Mouse (Mus musculus) stomach, embryonic 16.5 days (tissue): ENCODE results near the gene Gucd1. TPM values are rescaled to one million over a fixed set of nuclear protein-coding genes. Genes with fewer than 3 reads are reported as not detected.
A peak's percentile ranks its signal among the peaks of the same experiment; 100 is the strongest.
"Not testable (repeated sequence)": the region's sequence is repeated elsewhere in the genome, so short reads cannot be mapped to it uniquely, and the experiment has no call there.

ENCODE experiments used
- ATAC-seq: fragments of 200-750 bp; cut with Nextera tagmentation; 2 replicates; pipeline ENCODE4 v1.8.0; 2017; ENCODE audit warnings: moderate number of reproducible peaks, moderate TSS enrichment; ENCODE audit not compliant: insufficient read depth, low FRiP score
- H3K27ac ChIP-seq: fragments of 300-500 bp; sonication (generic); 2 replicates; pipeline ENCODE4 v1.5.1; 2014; ENCODE audit warnings: low read length
- H3K27me3 ChIP-seq: fragments of 300-500 bp; sonication (generic); 2 replicates; pipeline ENCODE4 v1.6.1; 2014; ENCODE audit warnings: low read length, control low read depth, mixed read lengths; ENCODE audit not compliant: control insufficient read depth, insufficient read depth
- H3K36me3 ChIP-seq: fragments of 300-500 bp; sonication (generic); 2 replicates; pipeline ENCODE4 v1.6.1; 2014; ENCODE audit warnings: low read length; ENCODE audit not compliant: control insufficient read depth, insufficient read depth
- H3K4me1 ChIP-seq: fragments of 300-500 bp; sonication (generic); 2 replicates; pipeline ENCODE4 v1.6.1; 2014; ENCODE audit warnings: low read length, control low read depth, mixed read lengths; ENCODE audit not compliant: control insufficient read depth, insufficient read depth
- H3K4me2 ChIP-seq: fragments of 300-500 bp; sonication (generic); 2 replicates; pipeline ENCODE4 v1.6.1; 2014; ENCODE audit warnings: low read depth, low read length, mixed read lengths
- H3K4me3 ChIP-seq: fragments of 300-500 bp; sonication (generic); replicated peaks from 2 replicates; pipeline ENCODE4 v1.5.1; 2014; ENCODE audit warnings: mild to moderate bottlenecking, low read length
- H3K9ac ChIP-seq: fragments of 300-500 bp; sonication (generic); 2 replicates; pipeline ENCODE4 v1.6.1; 2014; ENCODE audit warnings: low read length
- H3K9me3 ChIP-seq: fragments of 300-500 bp; sonication (generic); replicated peaks from 2 replicates; pipeline ENCODE4 v1.6.1; 2016; ENCODE audit warnings: low read length, control low read depth; ENCODE audit not compliant: control insufficient read depth
- WGBS: fragments of 180-500 bp; shearing (Covaris S2); extraction: QIAGEN DNeasy Blood & Tissue Kit; methylation state at CpG from one replicate; pipeline ENCODE4 v1.1.7; 2014; 5-methylcytosine and 5-hydroxymethylcytosine counted together
- polyA plus RNA-seq: library from polyadenylated mRNA; unstranded; fragments of >200 nt; fragmentation: Nextera tagmentation; extraction: Ambion mirVana; gene quantifications from 2 replicates; pipeline ENCODE4 v1.2.1, GENCODE M21; 2015

Gucd1 gene
- polyA plus RNA-seq, 1 experiment from 2014 or later = 24.7 TPM

- H3K9me3 ChIP-seq = no peaks in the 10 kb centered on the region
- no peaks in the 10 kb centered on the region for H3K27me3 ChIP-seq
- H3K4me3 ChIP-seq = no peak overlapping the region
- H3K36me3 ChIP-seq = peaks cover 14% of the 10 kb centered on the region
- WGBS = 84% methylated on average over 2 of the region's 2 CpGs
- ATAC-seq = no peak
- no peak overlapping the region for H3K4me2 ChIP-seq
- no peak overlapping the region for H3K27ac ChIP-seq
- H3K4me1 ChIP-seq = no peaks in the 10 kb centered on the region
- no peak overlapping the region for H3K9ac ChIP-seq
These were observed 12.6 kb upstream of the Gucd1 start for GRCm38 (mm10) chr10:75530322-75530721.

GRCm38 (mm10) chr10:75525450-75525849 is 7.7 kb upstream of the Gucd1 start:
- not testable (repeated sequence) for H3K36me3 ChIP-seq, H3K9me3 ChIP-seq, H3K9ac ChIP-seq, H3K4me2 ChIP-seq, ATAC-seq, H3K27me3 ChIP-seq, H3K27ac ChIP-seq, H3K4me1 ChIP-seq, H3K4me3 ChIP-seq
- WGBS = 96% methylated on average over 9 of the region's 9 CpGs

- H3K9ac ChIP-seq = no peak overlapping the region
- no peaks in the 10 kb centered on the region for H3K9me3 ChIP-seq
- peaks cover 6% of the 10 kb centered on the region; the same call in 1 of the 2 replicates for H3K36me3 ChIP-seq
- H3K27me3 ChIP-seq = no peaks in the 10 kb centered on the region
- no peak overlapping the region for H3K27ac ChIP-seq
- no peak overlapping the region for H3K4me3 ChIP-seq
- no peak for ATAC-seq
- 80% methylated on average over 4 of the region's 4 CpGs for WGBS
- peaks cover 13% of the 10 kb centered on the region for H3K4me1 ChIP-seq
- H3K4me2 ChIP-seq = no peak overlapping the region
These were observed 3.9 kb upstream of the Gucd1 start for GRCm38 (mm10) chr10:75521643-75522042.

GRCm38 (mm10) chr10:75520581-75520980 is 2.8 kb upstream of the Gucd1 start:
- peaks cover 6% of the 10 kb centered on the region; the same call in 1 of the 2 replicates for H3K36me3 ChIP-seq
- H3K4me2 ChIP-seq = no peak overlapping the region
- no peaks in the 10 kb centered on the region for H3K9me3 ChIP-seq
- no peak for ATAC-seq
- no peak overlapping the region for H3K27ac ChIP-seq
- H3K4me1 ChIP-seq = peaks cover 24% of the 10 kb centered on the region
- no peak overlapping the region for H3K4me3 ChIP-seq
- no peak overlapping the region for H3K9ac ChIP-seq
- no peaks in the 10 kb centered on the region for H3K27me3 ChIP-seq
- 97% methylated on average over 5 of the region's 5 CpGs for WGBS

GRCm38 (mm10) chr10:75517073-75517757 is 557 bp downstream of the Gucd1 start, which contains the start of gene Snrpd3:
Gene Snrpd3 (plus strand): TSS chr10:75517551.
- peak within 1 kb of the TSS; percentile 97 for H3K4me3 ChIP-seq

GRCm38 (mm10) chr10:75516724-75517072 is 1.1 kb downstream of the Gucd1 start:
- WGBS = under 1% methylated on average over 12 of the region's 12 CpGs
- H3K4me3 ChIP-seq = peak overlapping the region; percentile 97
- no peaks in the 10 kb centered on the region for H3K9me3 ChIP-seq
- peak overlapping the region; percentile 94 for H3K27ac ChIP-seq
- H3K9ac ChIP-seq = peak overlapping the region; percentile 99
- H3K36me3 ChIP-seq = no peaks in the 10 kb centered on the region; the same call in 1 of the 2 replicates
- H3K27me3 ChIP-seq = no peaks in the 10 kb centered on the region
- peaks cover 27% of the 10 kb centered on the region for H3K4me1 ChIP-seq
- no peak for ATAC-seq
- H3K4me2 ChIP-seq = peak overlapping the region; percentile 88

More at GRCm38 (mm10) chr10:75517073-75517757, 557 bp downstream of the Gucd1 start, which contains the start of gene Snrpd3:
- H3K27ac ChIP-seq = peak within 1 kb of the TSS; percentile 97
- H3K4me1 ChIP-seq = peaks cover 27% of the 10 kb centered on the region
- H3K4me2 ChIP-seq = peak within 1 kb of the TSS; percentile 88
- peak within 1 kb of the TSS; percentile 99 for H3K9ac ChIP-seq
- H3K27me3 ChIP-seq = no peaks in the 10 kb centered on the region
- ATAC-seq = peak; percentile 98
- H3K36me3 ChIP-seq = no peaks in the 10 kb centered on the region; the same call in 1 of the 2 replicates
- WGBS = under 1% methylated on average over 47 of the region's 52 CpGs
- H3K9me3 ChIP-seq = no peaks in the 10 kb centered on the region

GRCm38 (mm10) chr10:75516038-75516723 is 1.6 kb downstream of the Gucd1 start:
- H3K4me2 ChIP-seq = peak overlapping the region; percentile 88
- ATAC-seq = no peak
- whole genome bisulfite sequencing = 20% methylated on average over 8 of the region's 8 CpGs
- no peaks in the 10 kb centered on the region for H3K9me3 ChIP-seq
- H3K36me3 ChIP-seq = no peaks in the 10 kb centered on the region; the same call in 1 of the 2 replicates
- peak overlapping the region; percentile 94 for H3K27ac ChIP-seq
- H3K9ac ChIP-seq = peak overlapping the region; percentile 99
- H3K4me1 ChIP-seq = peaks cover 27% of the 10 kb centered on the region
- peak overlapping the region; percentile 97 for H3K4me3 ChIP-seq
- no peaks in the 10 kb centered on the region for H3K27me3 ChIP-seq

- Histone ChIP-seq H3K27me3 (no peaks in the 10 kb centered on the region), H3K36me3 (peaks cover 7% of the 10 kb centered on the region; the same call in 1 of the 2 replicates), H3K27ac (peak overlapping the region; percentile 18; the same call in 1 of the 2 replicates), H3K9me3 (no peaks in the 10 kb centered on the region), H3K4me2 (peak overlapping the region; percentile 88), H3K9ac (peak overlapping the region; percentile 99; the same call in 1 of the 2 replicates), H3K4me1 (peaks cover 27% of the 10 kb centered on the region), H3K4me3 (peak overlapping the region; percentile 97)
- ATAC-seq = no peak
- 76% methylated on average over 4 of the region's 4 CpGs for WGBS
These were observed 2.3 kb downstream of the Gucd1 start for GRCm38 (mm10) chr10:75515216-75516037.
